Mouse (Mus musculus) right cerebral cortex, adult 18-20 months (tissue): ENCODE measurements around the gene Mapk8ip1.

Source experiments
- DNase-seq: peaks from one replicate; pipeline ENCODE4 v3.0.0; 2022; ENCODE audit warnings: mixed read lengths

Mapk8ip1 gene

DNA sequence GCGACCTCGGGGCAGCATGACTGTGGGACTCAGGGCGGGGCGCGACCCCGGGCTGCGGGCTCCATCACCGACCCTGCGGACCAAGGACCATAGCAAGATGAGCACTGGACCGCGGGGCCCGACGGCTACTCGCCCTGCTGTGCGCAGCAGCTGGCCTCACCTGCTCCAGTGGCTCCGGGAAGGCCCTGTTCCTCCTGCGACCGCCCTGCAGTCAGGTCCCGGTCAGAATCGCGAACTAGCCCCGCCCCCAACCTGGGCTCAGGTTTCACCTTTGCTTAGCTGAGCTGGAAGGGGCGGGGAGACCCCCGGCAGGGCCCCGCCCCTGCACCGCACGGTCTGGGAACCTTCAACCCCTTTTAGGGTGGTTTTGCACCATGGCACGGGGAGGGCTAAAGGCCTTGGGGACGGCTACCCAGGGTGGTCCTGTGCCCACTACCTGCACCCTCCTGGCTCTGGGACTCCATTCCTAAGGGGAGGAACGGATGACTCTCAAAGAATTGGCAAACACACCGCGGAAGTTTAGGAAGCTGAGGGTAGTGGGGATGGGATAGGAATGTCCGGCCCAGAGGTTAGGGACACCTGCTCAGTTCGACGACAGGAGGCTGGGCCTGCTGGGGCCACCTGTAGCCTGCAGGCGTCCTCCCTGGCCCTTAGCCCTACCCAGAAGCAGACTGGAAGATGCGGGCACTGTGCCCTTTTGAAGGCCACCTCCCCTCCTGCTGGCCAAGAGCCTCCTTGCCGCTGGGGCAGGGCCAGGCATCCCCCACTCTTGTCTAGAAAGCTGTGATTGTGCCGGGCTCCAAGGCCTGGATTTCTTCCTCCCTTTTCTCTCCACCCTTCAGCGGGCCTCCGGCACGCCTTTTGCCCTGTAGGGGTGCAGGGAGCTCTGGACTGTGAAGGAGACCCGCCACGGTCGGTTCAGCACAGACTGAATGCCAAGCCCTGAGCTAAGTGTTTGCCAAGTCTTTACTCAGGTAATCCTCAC is 29.9 kb downstream of the Mapk8ip1 start:
- DNase-seq: no peak

DNA sequence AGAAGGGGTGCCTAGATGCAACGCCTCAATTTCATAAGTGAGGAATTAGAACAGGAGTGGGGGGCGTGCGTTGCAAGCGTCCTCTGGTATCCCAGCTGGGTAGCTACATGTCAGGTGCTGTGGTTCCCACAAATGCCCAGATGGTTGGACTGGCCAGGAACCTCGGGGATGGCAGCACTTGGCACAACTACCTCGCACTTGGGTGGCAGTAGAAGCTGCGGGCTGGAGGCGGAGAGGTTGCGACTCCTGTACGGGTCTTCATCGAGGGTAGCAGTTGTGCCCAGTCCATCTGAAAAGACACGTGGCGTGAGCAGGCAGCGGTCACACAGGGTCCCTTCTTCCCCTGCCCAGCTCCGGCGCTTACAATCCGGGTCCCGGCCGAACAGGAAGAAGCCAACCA is 30.7 kb downstream of the Mapk8ip1 start:
- DNase-seq: no peak

DNA sequence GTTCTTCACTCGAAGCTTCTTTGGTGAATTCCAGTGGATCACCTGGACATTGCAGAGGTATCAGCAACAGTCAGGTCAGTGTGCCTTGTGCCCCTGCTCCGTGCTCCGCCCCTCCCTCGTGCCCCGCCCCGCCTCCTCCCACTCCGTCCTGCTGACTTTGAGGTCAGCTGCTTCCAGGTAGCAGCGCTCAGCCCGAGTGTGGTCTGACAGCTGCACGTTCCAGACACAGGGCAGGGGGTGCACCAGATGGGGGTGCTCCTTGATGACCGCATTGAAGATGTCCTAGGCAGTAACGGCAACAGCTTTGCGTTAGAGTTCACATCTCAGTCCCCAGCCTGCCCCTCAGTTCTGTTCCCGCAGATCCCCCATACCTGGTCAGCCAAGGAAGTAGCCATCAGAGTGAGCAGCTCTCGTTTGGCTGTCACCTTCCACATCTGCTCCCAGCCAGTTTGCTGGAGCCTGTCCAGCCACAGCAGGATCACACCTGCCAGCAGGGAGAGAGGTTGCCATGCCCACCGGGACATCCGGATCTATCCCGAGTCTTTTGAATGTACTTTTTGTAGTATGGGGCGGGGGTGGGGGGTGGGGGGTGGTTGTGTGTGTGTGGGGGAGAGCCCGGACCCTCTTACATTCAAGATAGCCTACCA is 33.6 kb downstream of the Mapk8ip1 start:
- DNase-seq: no peak

GRCm38 (mm10) chr2:92365568-92365967 is 35.5 kb downstream of the Mapk8ip1 start:
- no peak for DNase-seq

DNA sequence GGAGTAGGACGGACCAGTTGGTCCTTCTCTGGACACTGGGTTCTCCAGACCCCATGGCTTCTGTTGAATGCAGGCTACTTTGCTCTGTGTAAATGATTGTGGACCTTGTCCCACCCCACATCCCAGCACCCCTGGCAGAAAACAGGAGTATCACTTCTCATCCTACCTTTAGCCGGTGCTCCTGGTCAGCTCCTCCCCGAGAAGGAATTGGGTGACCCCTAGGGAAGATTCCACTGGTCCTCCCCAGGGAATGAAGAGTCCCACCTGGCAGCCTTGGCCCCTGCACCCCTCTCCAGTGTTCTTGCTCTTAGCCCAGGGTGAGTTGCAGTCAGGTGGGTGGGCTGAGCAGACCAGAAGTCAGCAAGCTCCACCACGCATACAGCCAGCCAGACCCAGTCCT is 37.0 kb downstream of the Mapk8ip1 start:
- DNase-seq: no peak

- DNase-seq: no peak
Observed at GRCm38 (mm10) chr2:92362571-92363228, 38.4 kb downstream of the Mapk8ip1 start.

DNA sequence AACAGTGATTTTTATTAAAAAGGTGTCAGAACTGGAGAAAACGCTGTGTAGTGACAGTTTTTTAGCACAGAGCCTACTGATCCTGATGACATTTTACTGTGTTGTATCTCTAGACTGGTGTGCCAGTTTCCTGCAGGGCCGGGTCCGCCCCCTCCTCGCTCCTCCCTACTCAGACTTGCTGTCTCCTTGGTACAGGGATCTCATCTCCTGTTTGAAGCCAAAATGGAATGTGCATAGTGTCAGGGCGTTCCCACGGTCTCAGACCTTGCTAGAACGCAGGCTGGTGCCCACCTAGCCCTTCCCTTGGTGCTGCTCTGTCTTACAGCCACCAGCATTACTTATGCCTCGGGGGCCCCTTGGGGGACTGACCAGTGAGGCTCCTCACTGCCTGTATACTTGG is 39.3 kb downstream of the Mapk8ip1 start:
- DNase-seq: no peak

DNA sequence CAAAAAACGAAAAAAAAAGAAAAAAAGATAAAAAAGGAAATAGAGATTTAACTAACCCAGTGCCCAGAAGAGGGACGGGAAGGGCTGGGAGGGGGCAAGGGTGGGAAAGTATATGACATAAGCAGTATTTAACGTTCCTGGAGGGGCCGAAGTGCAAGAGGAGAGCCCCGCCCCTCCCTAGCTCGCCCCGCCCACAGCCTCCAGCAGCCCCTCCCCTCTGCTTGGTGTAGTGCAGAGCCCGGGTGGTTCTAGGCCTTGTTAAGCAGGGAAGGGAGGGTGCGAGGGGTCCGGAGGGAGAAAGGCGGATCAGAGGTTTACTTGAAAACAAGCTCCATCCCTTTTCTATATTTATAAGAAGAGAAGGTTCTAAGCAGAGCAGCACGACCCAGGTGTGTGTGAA is 40.2 kb downstream of the Mapk8ip1 start:
- no peak for DNase-seq

DNA sequence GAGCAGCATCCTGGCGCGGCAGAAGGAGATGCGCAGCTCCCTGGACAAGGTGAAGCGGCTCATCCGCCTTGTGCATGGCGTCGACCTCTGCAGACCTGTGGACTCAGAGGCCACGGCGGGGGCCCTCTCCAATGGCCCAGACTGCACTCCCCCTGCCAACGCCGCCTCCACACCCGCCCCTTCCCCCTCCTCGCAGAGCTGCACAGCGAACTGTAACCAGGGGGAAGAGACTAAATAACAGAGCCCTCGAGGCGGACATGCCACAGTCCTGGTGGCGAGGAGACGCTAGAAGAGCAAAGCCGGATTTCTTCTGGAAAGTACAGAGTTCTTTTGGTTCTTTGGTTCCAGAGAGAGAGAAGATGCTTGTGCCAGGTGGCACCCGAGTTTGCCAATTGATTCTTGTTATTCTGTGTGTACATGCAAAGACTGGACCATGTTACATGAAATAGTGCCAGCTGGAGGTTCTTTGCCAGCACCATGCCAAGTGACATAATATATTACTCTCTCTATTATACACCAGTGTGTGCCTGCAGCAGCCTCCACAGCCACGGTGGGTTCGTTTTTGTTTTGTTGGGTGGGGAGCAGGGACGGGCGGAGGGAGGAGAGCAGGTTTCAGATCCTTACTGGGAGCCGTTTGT is 40.8 kb downstream of the Mapk8ip1 start:
- DNase-seq: no peak

- DNase-seq: no peak
Observed at GRCm38 (mm10) chr2:92359301-92359700, 41.8 kb downstream of the Mapk8ip1 start.

DNA sequence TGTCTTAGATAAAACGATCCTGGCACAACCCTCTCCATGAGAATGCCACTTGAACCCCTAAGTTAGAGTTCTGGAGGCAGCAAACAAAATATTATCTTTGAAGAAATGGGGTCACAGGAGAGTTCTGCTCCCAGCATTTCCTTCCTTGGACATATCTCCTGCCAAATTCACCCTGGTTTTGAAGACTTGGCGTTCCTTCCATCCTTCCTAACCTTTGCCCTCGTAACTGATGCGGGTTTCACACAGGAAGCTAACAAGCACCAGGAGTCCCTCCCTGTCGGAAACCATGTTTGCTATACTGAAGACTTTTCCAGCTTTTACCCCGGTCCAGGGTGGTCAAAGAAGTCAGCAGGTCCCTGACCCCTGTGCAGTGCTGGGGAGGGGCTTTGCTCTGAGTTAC is 46.8 kb downstream of the Mapk8ip1 start:
- no peak for DNase-seq

DNA sequence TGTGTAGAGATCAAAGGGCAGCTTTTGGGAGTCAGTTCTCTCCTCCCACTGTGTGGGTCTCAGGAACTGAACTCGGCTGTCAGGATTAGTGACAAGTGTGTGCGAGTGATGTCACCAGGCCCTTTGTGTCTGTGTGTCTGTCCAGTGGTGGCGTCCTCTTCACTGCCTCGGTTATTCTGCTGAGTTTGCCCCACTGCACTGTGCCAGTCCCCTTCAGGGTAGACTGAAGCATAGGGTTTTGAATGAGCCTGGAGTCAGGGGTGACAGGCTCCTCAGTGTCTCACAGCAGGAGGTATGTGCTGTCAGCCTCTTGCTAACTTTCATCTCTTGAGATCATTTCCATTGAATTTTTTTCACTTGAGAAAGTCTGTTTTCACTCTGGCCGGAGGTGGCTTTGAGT is 47.7 kb downstream of the Mapk8ip1 start:
- DNase-seq: no peak

DNA sequence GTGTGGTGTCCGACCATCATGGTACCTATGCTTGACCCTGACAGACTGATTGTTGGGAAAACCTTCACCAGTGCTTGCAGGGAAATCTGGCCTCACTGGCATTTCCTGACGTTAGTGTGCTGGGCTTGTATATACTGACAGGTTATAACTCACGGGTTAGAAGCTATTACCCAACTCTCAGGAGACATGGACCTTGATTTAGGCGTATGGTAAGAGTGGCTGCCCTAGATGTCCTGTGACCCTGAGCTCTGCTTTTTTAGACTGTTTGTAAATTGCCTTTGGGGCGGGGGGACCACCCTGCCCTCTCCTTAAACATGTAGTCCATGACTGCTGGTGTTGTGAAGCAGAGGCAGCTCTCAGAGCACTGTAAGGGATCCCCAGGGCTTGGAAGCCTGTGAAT is 50.4 kb downstream of the Mapk8ip1 start:
- DNase-seq: no peak

- no peak for DNase-seq
Observed at GRCm38 (mm10) chr2:92349589-92350425, 51.3 kb downstream of the Mapk8ip1 start.

DNA sequence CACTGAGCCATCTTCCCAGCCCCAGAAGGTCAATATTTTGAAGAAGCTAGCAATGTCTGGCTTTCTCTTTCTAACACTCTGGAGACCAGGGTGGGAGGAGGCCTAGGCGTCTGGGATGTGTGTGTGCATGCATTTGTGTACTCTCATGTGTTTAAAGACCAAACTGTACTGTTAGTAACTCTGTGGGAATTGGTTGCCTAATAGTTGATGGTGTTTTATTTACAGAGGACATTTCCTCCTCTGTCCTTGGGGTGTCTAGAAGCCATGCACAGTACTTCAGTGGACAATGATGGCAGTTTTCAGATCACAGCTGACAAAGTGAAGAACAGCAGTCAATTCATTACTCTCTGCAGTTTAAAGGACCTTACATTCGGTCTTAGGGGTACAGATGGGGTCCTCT is 53.9 kb downstream of the Mapk8ip1 start:
- DNase-seq: no peak

DNA sequence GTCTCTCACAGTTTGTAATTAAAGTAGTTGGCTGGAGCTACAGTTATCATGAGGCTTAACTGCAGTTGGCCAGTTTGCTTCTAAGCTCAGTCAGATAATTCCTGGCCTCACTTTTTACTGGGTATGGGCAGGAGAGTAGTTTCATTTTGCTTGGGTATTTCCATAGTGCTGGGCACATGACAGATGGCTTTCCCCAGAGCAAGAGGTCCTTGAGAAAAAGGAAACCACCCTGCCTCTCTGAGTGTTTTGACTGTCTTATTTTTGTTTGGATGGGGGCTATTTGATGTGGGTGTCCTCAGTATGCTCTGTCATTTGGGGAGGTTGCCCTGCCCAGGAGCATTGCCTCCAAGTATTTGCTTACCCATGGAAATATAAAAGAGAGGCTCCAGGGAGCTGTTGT is 58.6 kb downstream of the Mapk8ip1 start:
- no peak for DNase-seq
